Mouse (Mus musculus) hindbrain, embryonic 12.5 days (tissue): ENCODE results near the gene Esrrg. TPM values are rescaled to one million over a fixed set of nuclear protein-coding genes. Genes with fewer than 3 reads are reported as not detected.

Source experiments
- ATAC-seq: fragments of 200-750 bp; cut with Nextera tagmentation; 2 replicates; pipeline ENCODE4 v1.8.0; 2017; ENCODE audit warnings: moderate TSS enrichment; ENCODE audit not compliant: low FRiP score
- H3K27ac ChIP-seq: fragments of 300-500 bp; sonication (generic); 2 replicates; pipeline ENCODE4 v1.5.1; 2016; ENCODE audit warnings: mild to moderate bottlenecking
- H3K27me3 ChIP-seq: fragments of 300-500 bp; sonication (generic); 2 replicates; pipeline ENCODE4 v1.6.1; 2016; ENCODE audit warnings: mild to moderate bottlenecking
- H3K36me3 ChIP-seq: fragments of 300-500 bp; sonication (generic); 2 replicates; pipeline ENCODE4 v1.6.1; 2016; ENCODE audit warnings: mild to moderate bottlenecking
- H3K4me1 ChIP-seq: fragments of 300-500 bp; sonication (generic); 2 replicates; pipeline ENCODE4 v1.6.1; 2016
- H3K4me2 ChIP-seq: fragments of 300-500 bp; sonication (generic); replicated peaks from 2 replicates; pipeline ENCODE4 v1.6.1; 2016; ENCODE audit warnings: mild to moderate bottlenecking
- H3K4me3 ChIP-seq: fragments of 300-500 bp; sonication (generic); 2 replicates; pipeline ENCODE4 v1.5.1; 2016; ENCODE audit warnings: mild to moderate bottlenecking
- H3K9ac ChIP-seq: fragments of 300-500 bp; sonication (generic); 2 replicates; pipeline ENCODE4 v1.6.1; 2016; ENCODE audit warnings: mild to moderate bottlenecking, moderate library complexity
- H3K9me3 ChIP-seq: fragments of 300-500 bp; sonication (generic); replicated peaks from 2 replicates; pipeline ENCODE4 v1.6.1; 2016; ENCODE audit warnings: mild to moderate bottlenecking
- WGBS: fragments of 180-500 bp; shearing (Covaris S2); methylation state at CpG from one replicate; pipeline ENCODE4 v1.1.7; 2016; 5-methylcytosine and 5-hydroxymethylcytosine counted together
- polyA plus RNA-seq: library from polyadenylated mRNA; unstranded; fragments of >200 nt; fragmentation: Nextera tagmentation; extraction: Ambion mirVana; gene quantifications from 2 replicates; pipeline ENCODE4 v1.2.1, GENCODE M21; 2016

Gene Esrrg
- polyA plus RNA-seq, 1 experiment from 2014 or later, result 19.3 TPM

GRCm38 (mm10) chr1:188159108-188159507, 550.5 kb downstream of the Esrrg start:
- no peaks in the 10 kb centered on the region for H3K36me3 ChIP-seq
- WGBS, result 84% methylated on average over 2 of the region's 2 CpGs

GRCm38 (mm10) chr1:188163058-188163457, 554.5 kb downstream of the Esrrg start:
- no peak overlapping the region for H3K4me2 ChIP-seq
- no peaks in the 10 kb centered on the region for H3K36me3 ChIP-seq
- peaks cover 3% of the 10 kb centered on the region; the same call in 1 of the 2 replicates for H3K4me1 ChIP-seq
- no peaks in the 10 kb centered on the region; the same call in 1 of the 2 replicates for H3K27me3 ChIP-seq
- no peak for ATAC-seq
- no peak overlapping the region for H3K9ac ChIP-seq
- no peaks in the 10 kb centered on the region for H3K9me3 ChIP-seq
- no peak overlapping the region for H3K4me3 ChIP-seq
- H3K27ac ChIP-seq, result no peak overlapping the region

More at GRCm38 (mm10) chr1:188159108-188159507, 550.5 kb downstream of the Esrrg start:
- no peaks in the 10 kb centered on the region; the same call in 1 of the 2 replicates for H3K27me3 ChIP-seq
- no peak for ATAC-seq
- H3K27ac ChIP-seq, result no peak overlapping the region
- no peak overlapping the region for H3K4me2 ChIP-seq
- H3K9ac ChIP-seq, result no peak overlapping the region
- H3K4me1 ChIP-seq, result peaks cover 7% of the 10 kb centered on the region
- H3K9me3 ChIP-seq, result no peaks in the 10 kb centered on the region
- no peak overlapping the region for H3K4me3 ChIP-seq

- no peak overlapping the region for H3K4me2 ChIP-seq
- H3K36me3 ChIP-seq, result no peaks in the 10 kb centered on the region
- no peak overlapping the region for H3K9ac ChIP-seq
- no peaks in the 10 kb centered on the region; the same call in 1 of the 2 replicates for H3K27me3 ChIP-seq
- no peak overlapping the region for H3K27ac ChIP-seq
- H3K9me3 ChIP-seq, result no peaks in the 10 kb centered on the region
- H3K4me3 ChIP-seq, result no peak overlapping the region
- 68% methylated on average over 6 of the region's 6 CpGs for WGBS
- peaks cover 3% of the 10 kb centered on the region; the same call in 1 of the 2 replicates for H3K4me1 ChIP-seq
- ATAC-seq, result no peak
Measured at GRCm38 (mm10) chr1:188164251-188164650, 555.7 kb downstream of the Esrrg start.

GRCm38 (mm10) chr1:188173859-188174258, 565.3 kb downstream of the Esrrg start:
- no peaks in the 10 kb centered on the region for H3K27me3 ChIP-seq
- no peak overlapping the region for H3K9ac ChIP-seq
- no peak overlapping the region for H3K27ac ChIP-seq
- no peaks in the 10 kb centered on the region for H3K4me1 ChIP-seq
- H3K36me3 ChIP-seq, result no peaks in the 10 kb centered on the region
- 50% methylated on average over 1 of the region's 1 CpGs for WGBS
- H3K4me3 ChIP-seq, result no peak overlapping the region
- ATAC-seq, result no peak
- no peak overlapping the region for H3K4me2 ChIP-seq
- no peaks in the 10 kb centered on the region for H3K9me3 ChIP-seq

DNA sequence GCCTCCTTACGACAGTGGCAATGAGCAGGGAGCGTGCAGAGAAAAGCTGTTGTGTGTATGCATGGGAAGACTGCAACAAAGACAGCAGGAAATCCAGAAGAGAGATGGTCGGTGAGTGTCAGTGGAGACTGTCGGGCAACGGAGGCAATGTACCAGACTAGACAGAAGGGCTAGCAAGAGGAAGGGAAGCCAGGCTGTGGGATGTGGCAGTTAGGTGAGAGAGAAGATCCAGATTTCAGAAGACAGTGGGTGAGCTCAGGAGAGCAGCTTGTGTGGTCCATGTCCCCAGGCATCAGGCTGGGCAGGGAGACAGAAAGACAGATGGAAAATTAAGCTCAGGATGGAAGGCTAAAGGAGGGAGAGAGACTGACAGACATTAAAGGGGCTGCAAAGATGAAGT, 574.4 kb downstream of the Esrrg start:
- H3K4me1 ChIP-seq, result peaks cover 22% of the 10 kb centered on the region
- no peak overlapping the region for H3K27ac ChIP-seq
- no peaks in the 10 kb centered on the region for H3K27me3 ChIP-seq
- no peak for ATAC-seq
- no peaks in the 10 kb centered on the region for H3K9me3 ChIP-seq
- 83% methylated on average over 5 of the region's 5 CpGs for WGBS
- H3K4me3 ChIP-seq, result no peak overlapping the region
- H3K9ac ChIP-seq, result no peak overlapping the region
- no peak overlapping the region for H3K4me2 ChIP-seq
- no peaks in the 10 kb centered on the region for H3K36me3 ChIP-seq

GRCm38 (mm10) chr1:188186440-188187117, 578.0 kb downstream of the Esrrg start:
- H3K27me3 ChIP-seq, result no peaks in the 10 kb centered on the region
- H3K4me2 ChIP-seq, result peak overlapping the region; percentile 22; the same call in 1 of the 2 replicates
- 0 out of 2 replicates have a peak, but pooled peaks have one; percentile 22 for ATAC-seq
- H3K4me1 ChIP-seq, result peaks cover 22% of the 10 kb centered on the region
- no peaks in the 10 kb centered on the region for H3K9me3 ChIP-seq
- no peak overlapping the region for H3K9ac ChIP-seq
- H3K4me3 ChIP-seq, result no peak overlapping the region
- H3K27ac ChIP-seq, result no peak overlapping the region
- H3K36me3 ChIP-seq, result no peaks in the 10 kb centered on the region
- WGBS, result 46% methylated on average over 17 of the region's 17 CpGs

GRCm38 (mm10) chr1:188192971-188193370, 584.4 kb downstream of the Esrrg start:
- Histone ChIP-seq H3K27me3 (no peaks in the 10 kb centered on the region), H3K36me3 (no peaks in the 10 kb centered on the region), H3K9me3 (no peaks in the 10 kb centered on the region), H3K27ac (no peak overlapping the region), H3K4me1 (no peaks in the 10 kb centered on the region), H3K9ac (no peak overlapping the region), H3K4me3 (no peak overlapping the region), H3K4me2 (no peak overlapping the region)
- ATAC-seq, result no peak
- WGBS, result 91% methylated on average over 2 of the region's 2 CpGs

- Histone ChIP-seq H3K4me1 (no peaks in the 10 kb centered on the region), H3K9me3 (no peaks in the 10 kb centered on the region), H3K27me3 (no peaks in the 10 kb centered on the region), H3K36me3 (no peaks in the 10 kb centered on the region), H3K9ac (no peak overlapping the region), H3K4me3 (no peak overlapping the region), H3K27ac (no peak overlapping the region), H3K4me2 (no peak overlapping the region)
- WGBS, result 74% methylated on average over 6 of the region's 6 CpGs
- no peak for ATAC-seq
Measured at GRCm38 (mm10) chr1:188207421-188207820, 598.8 kb downstream of the Esrrg start.

DNA sequence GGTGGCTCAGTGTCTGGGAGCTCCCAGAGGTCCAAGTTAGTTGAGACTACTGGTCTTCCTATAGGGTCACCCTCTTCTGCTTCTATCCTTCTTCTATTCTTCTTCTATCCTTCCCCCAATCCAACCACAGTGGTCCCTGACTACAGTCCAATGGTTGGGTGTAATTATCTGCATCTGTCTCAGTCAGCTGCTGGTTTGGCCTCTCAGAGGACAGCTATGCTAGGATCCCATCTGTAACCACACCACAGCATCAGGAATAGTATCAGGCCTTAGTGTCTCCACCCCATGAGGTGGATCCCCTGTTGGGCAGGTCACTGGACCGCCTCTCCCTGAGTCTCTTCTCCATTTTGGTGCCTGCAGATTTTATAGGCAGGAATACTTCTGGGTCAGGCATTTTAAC, 600.4 kb downstream of the Esrrg start:
- Histone ChIP-seq H3K4me3 (no peak overlapping the region), H3K9ac (no peak overlapping the region), H3K27ac (no peak overlapping the region), H3K27me3 (no peaks in the 10 kb centered on the region), H3K4me2 (no peak overlapping the region), H3K9me3 (no peaks in the 10 kb centered on the region), H3K4me1 (no peaks in the 10 kb centered on the region), H3K36me3 (no peaks in the 10 kb centered on the region)
- no peak for ATAC-seq
- 70% methylated on average over 1 of the region's 1 CpGs for WGBS

DNA sequence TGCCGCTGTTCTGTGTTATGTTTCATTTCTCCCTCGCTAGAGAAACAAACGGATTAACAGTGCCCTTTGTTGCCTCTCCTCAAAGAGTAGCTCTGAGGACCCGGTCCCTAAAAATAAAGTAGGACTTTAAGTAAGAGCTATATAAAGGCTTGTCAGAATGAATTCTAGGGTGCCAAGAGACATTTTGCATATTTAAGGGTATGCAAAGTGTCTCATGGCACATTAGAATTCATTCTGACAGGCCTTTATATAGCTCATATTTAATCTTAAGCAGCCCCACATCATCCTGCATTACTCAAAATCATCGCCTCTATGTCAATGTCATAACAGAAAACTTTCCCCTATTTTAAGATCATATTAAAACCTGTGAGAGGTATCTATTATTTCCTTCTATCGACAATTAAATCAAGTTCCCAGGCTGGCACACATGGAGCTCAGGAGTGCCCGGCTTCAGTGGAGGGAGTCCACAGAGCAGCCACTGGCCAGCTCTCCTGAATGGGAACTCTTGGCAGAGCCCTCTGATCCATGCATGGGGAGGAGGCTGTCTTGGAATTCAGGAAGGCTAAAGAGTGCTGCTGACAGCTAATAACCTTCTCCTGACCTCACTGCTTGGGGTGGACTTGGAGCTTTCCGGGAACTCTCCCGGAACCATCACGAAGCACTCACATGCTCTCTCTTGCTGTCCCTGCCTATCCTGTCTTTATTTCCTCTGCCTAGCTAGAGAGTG, 606.5 kb downstream of the Esrrg start:
- 64% methylated on average over 10 of the region's 10 CpGs for WGBS
- H3K36me3 ChIP-seq, result no peaks in the 10 kb centered on the region
- no peak for ATAC-seq
- H3K4me1 ChIP-seq, result no peaks in the 10 kb centered on the region
- no peak overlapping the region for H3K9ac ChIP-seq
- H3K9me3 ChIP-seq, result no peaks in the 10 kb centered on the region
- no peak overlapping the region for H3K4me2 ChIP-seq
- no peaks in the 10 kb centered on the region for H3K27me3 ChIP-seq
- H3K4me3 ChIP-seq, result no peak overlapping the region
- H3K27ac ChIP-seq, result no peak overlapping the region

DNA sequence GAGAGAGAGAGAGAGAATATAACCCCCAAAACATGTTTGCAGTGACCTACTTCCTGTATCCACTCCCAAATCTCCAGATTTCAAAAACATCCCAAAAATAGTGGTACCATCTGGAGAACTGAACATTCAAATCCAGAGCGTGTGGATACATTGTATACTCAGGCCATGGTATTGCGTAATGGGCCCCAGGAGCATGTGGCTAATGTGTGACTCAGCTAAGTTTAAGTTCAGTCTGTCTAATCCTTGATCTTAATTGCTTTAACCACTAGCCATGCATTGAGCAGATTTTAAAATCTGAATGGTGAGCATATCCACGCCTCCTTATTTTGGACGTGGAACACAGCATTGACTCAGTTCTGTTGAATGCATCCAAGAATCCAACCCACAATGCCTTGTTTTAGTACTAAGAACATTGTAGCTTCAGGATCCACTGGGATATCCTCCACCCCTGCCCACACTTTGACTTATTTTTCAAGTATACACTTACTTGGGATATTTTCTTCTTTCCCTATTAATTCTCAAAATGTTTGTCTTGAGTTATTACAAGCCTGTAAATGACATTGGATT, 612.7 kb downstream of the Esrrg start:
- Histone ChIP-seq H3K4me3 (no peak overlapping the region), H3K9ac (no peak overlapping the region), H3K4me2 (no peak overlapping the region), H3K36me3 (no peaks in the 10 kb centered on the region), H3K27ac (no peak overlapping the region), H3K4me1 (no peaks in the 10 kb centered on the region), H3K9me3 (no peaks in the 10 kb centered on the region), H3K27me3 (no peaks in the 10 kb centered on the region)
- ATAC-seq, result no peak
- 87% methylated on average over 4 of the region's 4 CpGs for WGBS

GRCm38 (mm10) chr1:188233036-188233724, 624.6 kb downstream of the Esrrg start:
- H3K27me3 ChIP-seq, result no peaks in the 10 kb centered on the region
- ATAC-seq, result no peak
- H3K36me3 ChIP-seq, result no peaks in the 10 kb centered on the region
- H3K4me3 ChIP-seq, result no peak overlapping the region
- no peak overlapping the region for H3K9ac ChIP-seq
- no peaks in the 10 kb centered on the region for H3K4me1 ChIP-seq
- no peaks in the 10 kb centered on the region for H3K9me3 ChIP-seq
- 95% methylated on average over 5 of the region's 5 CpGs for WGBS
- H3K4me2 ChIP-seq, result no peak overlapping the region
- no peak overlapping the region for H3K27ac ChIP-seq
